Mouse (Mus musculus): ENCODE data around the gene Sod3.

GRCm38 (mm10) chr5:52351561-52351960 is 12.0 kb upstream of the Sod3 start:
- TF ChIP-seq CTCF (IDR thresholded peaks at IDR 0.05; ENCODE audit: extremely low read depth, insufficient read length, insufficient replicate concordance, low read depth, low read length) (no peak), POLR2A (IDR thresholded peaks at IDR 0.05; ENCODE audit: low read depth, low read length) (no peak)
